Mouse (Mus musculus): ENCODE results near the gene Efnb3. TPM values are rescaled to one million over a fixed set of nuclear protein-coding genes. Genes with fewer than 3 reads are reported as not detected.

The Efnb3 gene
- polyA plus RNA-seq, 1 experiment from 2014 or later = 5.7 TPM

- 19% methylated on average over 6 of the region's 6 CpGs for WGBS
- H3K9me3 ChIP-seq (ENCODE audit: control insufficient read depth, low read length) = no peaks in the 10 kb centered on the region
- no peak overlapping the region for H3K27ac ChIP-seq (ENCODE audit: low read length)
- H3K9ac ChIP-seq (ENCODE audit: low read length) = no peak overlapping the region
- H3K4me3 ChIP-seq (ENCODE audit: low read length) = no peak overlapping the region; the same call in 1 of the 2 replicates
- peaks cover 15% of the 10 kb centered on the region for H3K4me1 ChIP-seq (replicated peaks; ENCODE audit: control insufficient read depth, insufficient read depth, low read length)
- peak overlapping the region; percentile 99; the same call in 1 of the 2 replicates for H3K4me2 ChIP-seq (ENCODE audit: low read depth, low read length)
- H3K27me3 ChIP-seq (ENCODE audit: control insufficient read depth, insufficient read depth, low read depth, low read length) = no peaks in the 10 kb centered on the region
- 0 out of 2 replicates have a peak, but pooled peaks cover 2% of the 10 kb centered on the region for H3K36me3 ChIP-seq (ENCODE audit: control insufficient read depth, insufficient read depth, low read length)
- no peak for ATAC-seq (ENCODE audit: low read depth)
These were observed 1.2 kb downstream of the Efnb3 start for GRCm38 (mm10) chr11:69558756-69559155.

DNA sequence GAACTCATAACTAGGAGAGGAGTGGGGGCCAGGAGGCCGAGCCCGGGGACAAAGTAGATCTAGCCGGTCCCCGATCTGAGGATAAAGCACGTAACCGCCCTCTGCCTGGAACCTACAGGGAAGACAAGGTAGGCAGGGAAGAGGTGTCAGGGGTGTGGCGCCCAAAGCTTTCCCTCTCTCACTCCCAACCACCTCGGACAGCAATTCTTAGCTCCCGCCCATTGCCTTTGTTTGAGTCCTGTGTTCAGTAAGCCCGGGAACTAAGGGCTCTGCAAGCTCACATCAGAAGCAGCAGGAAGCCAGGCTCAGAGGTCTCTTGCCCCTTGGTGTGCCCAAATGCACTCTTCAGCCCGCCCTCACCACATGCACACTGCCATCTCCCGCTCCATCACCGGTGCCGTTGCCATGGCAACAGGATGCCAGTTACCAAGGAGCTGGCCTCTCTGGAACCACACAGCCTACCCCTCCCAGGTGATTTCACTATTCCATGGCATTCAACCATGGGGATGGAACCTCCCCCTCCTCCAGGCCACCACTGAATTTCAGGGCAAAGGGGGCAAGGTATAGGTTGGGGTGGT, 2.5 kb downstream of the Efnb3 start:
- ATAC-seq (ENCODE audit: low read depth) = no peak
- Histone ChIP-seq H3K36me3 (ENCODE audit: control insufficient read depth, insufficient read depth, low read length) (0 out of 2 replicates have a peak, but pooled peaks cover 2% of the 10 kb centered on the region), H3K27me3 (ENCODE audit: control insufficient read depth, insufficient read depth, low read depth, low read length) (no peaks in the 10 kb centered on the region), H3K4me3 (ENCODE audit: low read length) (no peak overlapping the region), H3K4me2 (ENCODE audit: low read depth, low read length) (no peak overlapping the region), H3K9me3 (ENCODE audit: control insufficient read depth, low read length) (no peaks in the 10 kb centered on the region), H3K27ac (ENCODE audit: low read length) (no peak overlapping the region), H3K4me1 (replicated peaks; ENCODE audit: control insufficient read depth, insufficient read depth, low read length) (peaks cover 15% of the 10 kb centered on the region), H3K9ac (ENCODE audit: low read length) (no peak overlapping the region)
- 46% methylated on average over 14 of the region's 14 CpGs for WGBS

DNA sequence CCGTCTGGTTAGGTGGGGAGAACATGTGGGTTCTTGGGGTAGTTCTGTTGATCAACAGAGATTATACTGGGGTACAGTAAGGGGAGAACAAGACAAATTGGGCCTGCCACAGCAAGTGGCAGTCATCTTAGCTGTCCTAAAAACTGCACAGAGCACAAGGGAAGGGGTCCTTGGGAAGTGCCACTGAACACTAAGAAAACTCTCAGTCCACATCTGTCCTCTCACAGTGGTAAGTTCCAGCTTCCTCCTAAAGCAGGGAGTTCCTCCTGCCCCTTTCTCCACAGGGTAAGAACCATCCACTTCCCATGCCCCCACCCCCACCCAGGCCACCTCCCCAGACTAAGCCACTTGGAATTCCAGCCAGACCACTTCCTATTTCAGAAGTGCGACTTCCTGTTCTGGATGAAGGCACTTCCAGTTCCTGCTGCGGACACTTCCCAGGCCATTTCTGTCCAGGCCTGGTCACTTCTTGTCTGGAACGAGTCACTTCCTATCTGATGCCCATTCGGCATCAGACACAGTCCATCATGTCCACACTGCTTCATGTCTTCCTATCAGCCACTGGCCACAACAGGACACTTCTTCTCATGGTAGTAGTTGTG, 5.4 kb downstream of the Efnb3 start:
- Histone ChIP-seq H3K27me3 (ENCODE audit: control insufficient read depth, insufficient read depth, low read depth, low read length) (no peaks in the 10 kb centered on the region), H3K4me2 (ENCODE audit: low read depth, low read length) (no peak overlapping the region), H3K9ac (ENCODE audit: low read length) (no peak overlapping the region), H3K4me3 (ENCODE audit: low read length) (no peak overlapping the region), H3K9me3 (ENCODE audit: control insufficient read depth, low read length) (no peaks in the 10 kb centered on the region), H3K36me3 (ENCODE audit: control insufficient read depth, insufficient read depth, low read length) (no peaks in the 10 kb centered on the region), H3K4me1 (replicated peaks; ENCODE audit: control insufficient read depth, insufficient read depth, low read length) (peaks cover 11% of the 10 kb centered on the region), H3K27ac (ENCODE audit: low read length) (no peak overlapping the region)
- 62% methylated on average over 5 of the region's 5 CpGs for WGBS
- no peak for ATAC-seq (ENCODE audit: low read depth)

DNA sequence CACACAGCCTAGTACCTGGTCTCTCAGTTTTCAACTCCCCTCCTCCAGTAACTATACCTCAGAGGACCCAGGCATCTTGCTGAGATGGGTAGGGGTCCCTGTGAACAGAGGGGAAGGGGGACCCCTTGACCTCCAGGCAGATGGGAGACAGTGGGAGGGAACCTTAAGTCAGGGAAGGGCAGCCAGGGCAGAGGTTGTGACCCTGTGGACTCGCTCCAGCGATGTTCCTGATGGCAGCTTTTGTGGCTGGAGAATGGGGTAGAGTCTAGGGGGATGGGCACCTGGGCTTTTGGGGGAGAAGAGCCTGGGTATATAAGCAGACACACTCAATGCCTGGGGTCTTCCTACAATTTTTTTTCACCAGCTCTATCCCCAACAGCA, 6.7 kb downstream of the Efnb3 start:
- 24% methylated on average over 2 of the region's 2 CpGs for WGBS
- ATAC-seq (ENCODE audit: low read depth) = no peak
- Histone ChIP-seq H3K9me3 (ENCODE audit: control insufficient read depth, low read length) (no peaks in the 10 kb centered on the region), H3K4me3 (ENCODE audit: low read length) (no peak overlapping the region), H3K36me3 (ENCODE audit: control insufficient read depth, insufficient read depth, low read length) (no peaks in the 10 kb centered on the region), H3K9ac (ENCODE audit: low read length) (no peak overlapping the region), H3K27me3 (ENCODE audit: control insufficient read depth, insufficient read depth, low read depth, low read length) (no peaks in the 10 kb centered on the region; the same call in 1 of the 2 replicates), H3K4me1 (replicated peaks; ENCODE audit: control insufficient read depth, insufficient read depth, low read length) (no peaks in the 10 kb centered on the region; the same call in 1 of the 2 replicates), H3K4me2 (ENCODE audit: low read depth, low read length) (no peak overlapping the region), H3K27ac (ENCODE audit: low read length) (no peak overlapping the region)

- H3K27me3 ChIP-seq (ENCODE audit: control insufficient read depth, insufficient read depth, low read depth, low read length) = no peaks in the 10 kb centered on the region; the same call in 1 of the 2 replicates
- no peak overlapping the region for H3K4me2 ChIP-seq (ENCODE audit: low read depth, low read length)
- no peak overlapping the region for H3K4me3 ChIP-seq (ENCODE audit: low read length)
- no peak overlapping the region for H3K27ac ChIP-seq (ENCODE audit: low read length)
- H3K9me3 ChIP-seq (ENCODE audit: control insufficient read depth, low read length) = no peaks in the 10 kb centered on the region
- no peak for ATAC-seq (ENCODE audit: low read depth)
- 27% methylated on average over 14 of the region's 14 CpGs for WGBS
- H3K4me1 ChIP-seq (replicated peaks; ENCODE audit: control insufficient read depth, insufficient read depth, low read length) = no peaks in the 10 kb centered on the region; the same call in 1 of the 2 replicates
- no peaks in the 10 kb centered on the region for H3K36me3 ChIP-seq (ENCODE audit: control insufficient read depth, insufficient read depth, low read length)
- no peak overlapping the region for H3K9ac ChIP-seq (ENCODE audit: low read length)
These were observed 7.2 kb downstream of the Efnb3 start for GRCm38 (mm10) chr11:69552622-69553340.

DNA sequence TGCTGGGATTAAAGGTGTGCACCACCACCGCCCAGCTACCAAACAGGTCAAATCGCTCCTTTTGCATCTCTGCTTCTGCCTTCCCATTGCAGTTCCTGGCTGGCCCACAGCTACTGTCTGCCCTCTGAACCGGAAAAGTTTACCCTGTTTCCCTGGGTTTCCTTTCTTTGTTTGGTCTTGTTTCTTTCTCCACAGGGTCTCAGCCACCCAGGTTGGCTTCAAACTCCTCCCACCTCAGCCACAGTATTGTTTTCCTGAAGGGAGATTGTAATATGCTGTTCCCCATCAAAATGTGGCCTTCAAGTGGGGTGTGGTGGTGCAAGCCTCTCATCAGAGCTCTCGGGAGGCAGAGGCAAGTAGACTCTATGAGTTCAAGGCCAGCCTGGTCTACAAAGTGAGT, 8.7 kb downstream of the Efnb3 start:
- Histone ChIP-seq H3K4me3 (ENCODE audit: low read length) (no peak overlapping the region), H3K9ac (ENCODE audit: low read length) (no peak overlapping the region), H3K27me3 (ENCODE audit: control insufficient read depth, insufficient read depth, low read depth, low read length) (no peaks in the 10 kb centered on the region; the same call in 1 of the 2 replicates), H3K4me1 (replicated peaks; ENCODE audit: control insufficient read depth, insufficient read depth, low read length) (peaks cover 7% of the 10 kb centered on the region), H3K9me3 (ENCODE audit: control insufficient read depth, low read length) (no peaks in the 10 kb centered on the region), H3K4me2 (ENCODE audit: low read depth, low read length) (no peak overlapping the region), H3K36me3 (ENCODE audit: control insufficient read depth, insufficient read depth, low read length) (no peaks in the 10 kb centered on the region), H3K27ac (ENCODE audit: low read length) (no peak overlapping the region)
- no peak for ATAC-seq (ENCODE audit: low read depth)
- WGBS = 77% methylated on average over 4 of the region's 4 CpGs

DNA sequence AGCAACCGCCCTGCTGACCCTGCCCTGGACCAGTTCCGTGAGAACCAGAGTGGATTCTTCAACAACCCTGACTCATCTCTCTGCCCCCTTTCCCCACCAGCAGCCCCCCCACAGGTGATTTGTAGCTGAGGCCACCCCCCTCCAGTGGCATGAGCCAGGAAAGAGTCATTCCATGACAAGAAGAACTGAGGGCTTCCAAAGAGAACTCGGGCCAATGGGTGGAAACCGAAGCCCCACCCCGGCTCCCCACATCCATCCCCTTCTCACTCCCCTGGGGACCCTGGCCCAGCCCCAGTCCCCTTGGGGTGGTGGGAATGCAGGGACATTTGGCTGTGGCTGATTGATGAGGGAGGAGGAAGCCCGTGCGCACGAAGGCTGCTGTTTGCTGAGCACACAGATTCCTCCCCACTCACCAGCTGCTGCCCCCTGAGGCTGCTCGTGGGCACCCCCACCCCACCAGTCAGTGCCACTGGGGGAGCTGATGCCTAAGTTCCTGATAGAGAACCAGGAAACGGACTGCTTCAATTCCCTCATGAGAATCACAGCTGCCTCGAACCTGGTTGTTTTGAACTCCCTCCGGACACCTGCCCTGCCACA, 10.8 kb downstream of the Efnb3 start, which contains the start of gene Dnah2:
Gene Dnah2, minus strand, starts transcription at position 51 of the 597 bp plus-strand sequence.
- ATAC-seq (ENCODE audit: low read depth) = no peak
- Histone ChIP-seq H3K4me1 (replicated peaks; ENCODE audit: control insufficient read depth, insufficient read depth, low read length) (peaks cover 10% of the 10 kb centered on the region), H3K4me2 (ENCODE audit: low read depth, low read length) (no peak within 1 kb of the TSS), H3K9ac (ENCODE audit: low read length) (no peak within 1 kb of the TSS), H3K36me3 (ENCODE audit: control insufficient read depth, insufficient read depth, low read length) (no peaks in the 10 kb centered on the region), H3K4me3 (ENCODE audit: low read length) (no peak within 1 kb of the TSS), H3K27ac (ENCODE audit: low read length) (no peak within 1 kb of the TSS), H3K9me3 (ENCODE audit: control insufficient read depth, low read length) (no peaks in the 10 kb centered on the region), H3K27me3 (ENCODE audit: control insufficient read depth, insufficient read depth, low read depth, low read length) (no peaks in the 10 kb centered on the region; the same call in 1 of the 2 replicates)
- WGBS = 20% methylated on average over 12 of the region's 12 CpGs

GRCm38 (mm10) chr11:69547071-69547470, 12.9 kb downstream of the Efnb3 start:
- 6% methylated on average over 15 of the region's 15 CpGs for WGBS
- H3K4me2 ChIP-seq (ENCODE audit: low read depth, low read length) = peak overlapping the region; percentile 89
- ATAC-seq (ENCODE audit: low read depth) = peak; percentile 46

More at GRCm38 (mm10) chr11:69547071-69547470, 12.9 kb downstream of the Efnb3 start:
- no peaks in the 10 kb centered on the region for H3K36me3 ChIP-seq (ENCODE audit: control insufficient read depth, insufficient read depth, low read length)
- no peaks in the 10 kb centered on the region for H3K9me3 ChIP-seq (ENCODE audit: control insufficient read depth, low read length)
- no peaks in the 10 kb centered on the region; the same call in 1 of the 2 replicates for H3K27me3 ChIP-seq (ENCODE audit: control insufficient read depth, insufficient read depth, low read depth, low read length)
- peaks cover 10% of the 10 kb centered on the region; the same call in 1 of the 2 replicates for H3K4me1 ChIP-seq (replicated peaks; ENCODE audit: control insufficient read depth, insufficient read depth, low read length)
- peak overlapping the region; percentile 75 for H3K27ac ChIP-seq (ENCODE audit: low read length)
- H3K9ac ChIP-seq (ENCODE audit: low read length) = peak overlapping the region; percentile 73
- peak overlapping the region; percentile 58 for H3K4me3 ChIP-seq (ENCODE audit: low read length)

Measured in lung, embryonic 16.5 days (tissue).